Mouse (Mus musculus) lung, postnatal 0 days (tissue): ENCODE measurements at regions not wholly inside any gene's neighbourhood (a gene's known extent, or its start where the extent isn't known, plus 50 kb on each side); places are given as distances from the start of the nearest gene placed in this dataset.

Source experiments
- ATAC-seq: fragments of 200-750 bp; cut with Nextera tagmentation; 2 replicates; pipeline ENCODE4 v1.8.0; 2017; ENCODE audit warnings: moderate library complexity
- DNase-seq: peaks from one replicate; pipeline ENCODE4 v3.0.0-alpha.2; 2016; ENCODE audit warnings: low spot score
- H3K27ac ChIP-seq: fragments of 300-500 bp; sonication (generic); 2 replicates; pipeline ENCODE4 v1.5.1; 2014; ENCODE audit warnings: antibody characterized with exemption, mild to moderate bottlenecking, low read length, mixed read lengths
- H3K27me3 ChIP-seq: fragments of 300-500 bp; sonication (generic); replicated peaks from 2 replicates; pipeline ENCODE4 v1.6.1; 2014; ENCODE audit warnings: low read length, mixed read lengths; ENCODE audit not compliant: insufficient read depth
- H3K36me3 ChIP-seq: fragments of 300-500 bp; sonication (generic); 2 replicates; pipeline ENCODE4 v1.6.1; 2014; ENCODE audit warnings: low read length, mixed read lengths; ENCODE audit not compliant: insufficient read depth
- H3K4me1 ChIP-seq: fragments of 300-500 bp; sonication (generic); 2 replicates; pipeline ENCODE4 v1.6.1; 2014; ENCODE audit warnings: antibody characterized with exemption, low read depth, low read length, mixed read lengths; ENCODE audit not compliant: insufficient read depth
- H3K4me2 ChIP-seq: fragments of 300-500 bp; sonication (generic); replicated peaks from 2 replicates; pipeline ENCODE4 v1.6.1; 2014; ENCODE audit warnings: low read depth, mild to moderate bottlenecking, low read length, moderate library complexity, mixed read lengths
- H3K4me3 ChIP-seq: fragments of 300-500 bp; sonication (generic); 2 replicates; pipeline ENCODE4 v1.5.1; 2014; ENCODE audit warnings: low read depth, low read length
- H3K9ac ChIP-seq: fragments of 300-500 bp; sonication (generic); replicated peaks from 2 replicates; pipeline ENCODE4 v1.6.1; 2014; ENCODE audit warnings: low read depth, mild to moderate bottlenecking
- H3K9me3 ChIP-seq: fragments of 300-500 bp; sonication (generic); 2 replicates; pipeline ENCODE4 v1.6.1; 2016; ENCODE audit warnings: low read length, mixed read lengths
- CTCF ChIP-seq: IDR thresholded peaks from 2 replicates; pipeline ENCODE4 v1.5.1; 2016; ENCODE audit warnings: antibody characterized with exemption, mild to moderate bottlenecking
- EP300 ChIP-seq: IDR thresholded peaks from 2 replicates; pipeline ENCODE4 v1.6.1; 2016; ENCODE audit warnings: antibody characterized with exemption, mild to moderate bottlenecking, control low read depth
- WGBS: fragments of 180-500 bp; shearing (Covaris S2); extraction: QIAGEN DNeasy Blood & Tissue Kit; methylation state at CpG from one replicate; pipeline ENCODE4 v1.1.7; 2014; 5-methylcytosine and 5-hydroxymethylcytosine counted together

DNA sequence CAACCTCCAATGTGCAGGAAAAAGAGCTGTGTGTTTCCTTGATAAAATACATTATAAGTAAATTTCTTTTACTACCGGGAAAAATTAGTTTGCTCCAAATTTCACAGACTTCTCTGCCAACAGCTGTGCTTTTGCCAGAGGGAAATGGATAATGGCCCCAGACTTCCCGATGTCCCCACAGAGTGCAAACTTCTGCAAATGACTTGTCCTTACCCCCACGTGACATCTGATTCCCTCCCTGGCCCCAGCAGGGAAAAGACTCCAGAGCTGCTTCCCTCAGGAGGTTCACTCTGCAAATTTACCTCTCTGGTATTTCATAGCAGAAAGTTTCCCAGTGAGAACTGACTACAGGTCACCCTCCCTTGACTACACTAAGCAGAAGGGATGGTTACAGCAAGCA, 159.3 kb downstream of the Fndc1 start:
- H3K27me3 ChIP-seq, result no peaks in the 10 kb centered on the region
- H3K4me1 ChIP-seq, result no peaks in the 10 kb centered on the region
- no peak overlapping the region for H3K27ac ChIP-seq
- DNase-seq (no peak), ATAC-seq (no peak)
- no peak overlapping the region for H3K4me3 ChIP-seq
- no peaks in the 10 kb centered on the region for H3K36me3 ChIP-seq
- no peak for TF ChIP-seq CTCF
- no peak for TF ChIP-seq EP300
- 35% methylated on average over 3 of the region's 3 CpGs for WGBS
- no peak overlapping the region for H3K9ac ChIP-seq
- no peaks in the 10 kb centered on the region for H3K9me3 ChIP-seq
- no peak overlapping the region for H3K4me2 ChIP-seq

DNA sequence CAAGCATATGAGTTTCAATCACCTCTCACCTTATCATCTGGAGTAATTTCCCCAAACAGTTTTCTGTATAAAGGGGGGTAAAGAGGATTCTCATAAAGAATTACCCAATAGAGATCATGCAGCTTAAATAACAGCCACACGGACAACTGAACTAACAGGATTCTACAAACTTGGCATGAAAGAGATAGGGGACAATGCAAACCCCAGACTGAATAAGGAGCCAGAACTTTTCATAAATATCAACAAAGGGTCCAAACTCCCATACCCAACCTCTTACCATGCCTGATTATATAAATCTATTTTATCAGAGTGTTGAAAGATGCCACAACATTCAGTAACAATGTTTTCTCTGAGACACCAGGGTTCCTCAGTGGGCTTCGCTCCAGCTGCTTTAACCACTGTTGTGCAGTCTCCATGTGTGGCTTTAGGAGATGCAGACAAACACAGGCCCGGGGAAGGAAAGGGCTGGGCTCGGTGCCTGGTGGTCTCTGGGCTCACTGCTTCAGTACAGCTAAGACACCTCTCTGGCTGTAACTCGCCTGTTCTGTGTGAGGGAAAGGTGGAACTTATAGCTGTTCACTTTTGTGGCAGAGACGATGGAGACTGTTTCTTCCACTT, 160.2 kb downstream of the Fndc1 start:
- no peak overlapping the region for H3K9ac ChIP-seq
- no peak overlapping the region for H3K4me3 ChIP-seq
- TF ChIP-seq CTCF, result no peak
- TF ChIP-seq EP300, result no peak
- DNase-seq (no peak), ATAC-seq (no peak)
- H3K27me3 ChIP-seq, result no peaks in the 10 kb centered on the region
- no peak overlapping the region for H3K27ac ChIP-seq
- no peak overlapping the region for H3K4me2 ChIP-seq
- no peaks in the 10 kb centered on the region for H3K9me3 ChIP-seq
- no peaks in the 10 kb centered on the region for H3K36me3 ChIP-seq
- no peaks in the 10 kb centered on the region for H3K4me1 ChIP-seq
- 55% methylated on average over 6 of the region's 6 CpGs for WGBS

GRCm38 (mm10) chr17:7666207-7666606, 160.9 kb downstream of the Fndc1 start:
- TF ChIP-seq CTCF (no peak), EP300 (no peak)
- 67% methylated on average over 5 of the region's 5 CpGs for WGBS
- H3K4me3 ChIP-seq, result no peak overlapping the region

DNA sequence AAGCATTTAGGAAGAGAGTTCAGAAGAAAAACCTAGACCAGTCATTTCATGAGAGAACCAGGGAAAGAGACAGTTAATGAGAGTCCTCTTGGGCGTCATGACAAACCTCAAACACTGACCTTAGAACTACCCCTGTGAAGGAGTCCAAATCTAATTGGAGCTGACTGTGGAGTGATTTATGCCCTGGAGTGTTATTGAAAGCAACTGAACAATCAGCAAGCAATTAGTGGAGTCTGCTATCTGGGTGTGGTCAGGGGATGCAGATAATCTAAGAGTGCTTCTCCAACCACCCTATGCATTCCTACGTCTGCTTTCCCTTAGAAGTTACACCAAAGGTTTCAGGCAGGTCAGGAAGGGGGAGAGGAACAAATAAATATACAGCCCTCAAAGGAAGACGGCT, 161.4 kb downstream of the Fndc1 start:
- 48% methylated on average over 3 of the region's 3 CpGs for WGBS
- no peak for TF ChIP-seq CTCF
- no peak for TF ChIP-seq EP300
- Histone ChIP-seq H3K4me3 (no peak overlapping the region), H3K9me3 (no peaks in the 10 kb centered on the region), H3K27ac (no peak overlapping the region), H3K4me1 (no peaks in the 10 kb centered on the region), H3K36me3 (no peaks in the 10 kb centered on the region), H3K4me2 (no peak overlapping the region), H3K27me3 (no peaks in the 10 kb centered on the region), H3K9ac (no peak overlapping the region)
- ATAC-seq (no peak), DNase-seq (no peak)

More at GRCm38 (mm10) chr17:7666207-7666606, 160.9 kb downstream of the Fndc1 start:
- Histone ChIP-seq H3K27me3 (no peaks in the 10 kb centered on the region), H3K36me3 (no peaks in the 10 kb centered on the region), H3K4me1 (no peaks in the 10 kb centered on the region), H3K9ac (no peak overlapping the region), H3K4me2 (no peak overlapping the region), H3K27ac (no peak overlapping the region), H3K9me3 (no peaks in the 10 kb centered on the region)
- DNase-seq, result no peak
- ATAC-seq, result no peak

DNA sequence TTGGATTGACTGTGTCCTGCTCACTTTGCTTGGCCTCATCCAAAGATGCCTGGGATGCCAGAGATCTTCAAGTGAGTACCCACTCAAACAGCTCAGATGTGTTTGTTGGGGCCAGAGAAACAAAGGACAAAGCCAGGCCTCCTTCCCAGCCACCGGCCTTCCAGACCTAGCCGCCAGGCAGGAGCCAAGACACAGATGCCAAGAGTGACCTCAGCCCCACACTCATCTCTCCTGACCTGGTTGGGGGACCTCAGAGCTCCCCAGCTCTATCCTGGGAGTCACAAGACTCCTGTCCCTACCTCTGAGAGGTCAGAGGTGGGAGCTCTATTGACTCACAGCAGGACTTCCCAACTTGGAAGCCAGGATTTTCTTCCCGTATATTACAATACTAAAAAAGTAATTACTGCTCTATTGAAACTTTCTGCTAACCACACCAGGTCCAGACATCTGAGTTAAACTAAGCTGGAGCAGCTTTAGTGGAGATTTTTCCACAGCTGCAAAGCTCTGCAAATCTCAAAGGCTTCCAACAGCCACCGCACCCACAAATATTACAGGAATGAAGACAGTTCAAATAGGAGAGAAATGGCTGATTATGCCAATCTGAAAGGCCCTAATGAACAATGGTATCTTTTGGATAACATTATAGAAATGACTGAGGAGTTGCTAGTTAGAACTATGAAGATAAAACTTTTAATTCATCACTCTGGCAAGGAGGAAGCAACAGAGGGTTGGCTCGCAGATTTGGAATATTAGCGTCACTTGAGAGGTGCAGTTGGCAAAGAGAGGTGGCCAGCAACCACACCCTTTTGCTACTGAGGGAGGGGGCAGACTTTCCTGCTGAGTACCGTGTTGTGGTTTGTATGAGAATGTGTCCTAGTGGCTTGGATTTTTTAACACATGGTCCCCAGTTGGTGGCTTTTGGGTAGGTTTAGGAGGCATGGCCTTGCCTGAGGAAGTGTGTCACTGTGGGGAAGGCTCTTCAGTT, 162.9 kb downstream of the Fndc1 start:
- no peak for ATAC-seq
- no peaks in the 10 kb centered on the region for H3K27me3 ChIP-seq
- no peaks in the 10 kb centered on the region for H3K36me3 ChIP-seq
- no peak overlapping the region for H3K4me3 ChIP-seq
- no peak overlapping the region for H3K4me2 ChIP-seq
- H3K4me1 ChIP-seq, result no peaks in the 10 kb centered on the region
- H3K9me3 ChIP-seq, result no peaks in the 10 kb centered on the region
- WGBS, result 74% methylated on average over 7 of the region's 7 CpGs
- no peak overlapping the region for H3K27ac ChIP-seq
- no peak overlapping the region for H3K9ac ChIP-seq
- no peak for DNase-seq
- TF ChIP-seq EP300 (no peak), CTCF (no peak)

DNA sequence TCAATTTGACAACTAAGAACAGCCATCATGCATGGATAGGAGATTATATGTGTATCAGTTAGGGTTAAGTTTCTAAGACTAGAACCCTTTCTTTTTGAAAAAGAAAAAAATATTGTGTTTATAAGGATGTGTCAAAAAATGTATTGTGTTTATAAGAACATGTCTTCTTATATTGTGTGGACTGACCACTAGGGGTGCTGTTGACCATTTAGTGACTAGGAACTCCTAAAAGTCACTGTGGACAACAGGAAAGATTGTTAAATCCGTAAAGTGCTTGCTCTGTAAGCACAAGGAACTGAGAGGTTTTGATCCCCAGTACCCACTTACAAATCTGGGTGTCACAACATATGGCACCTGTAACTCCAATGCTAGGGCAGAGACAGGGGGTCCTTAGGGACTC, 170.6 kb downstream of the Fndc1 start:
- Histone ChIP-seq H3K27ac (no peak overlapping the region), H3K4me1 (no peaks in the 10 kb centered on the region), H3K9me3 (no peaks in the 10 kb centered on the region), H3K4me2 (no peak overlapping the region), H3K4me3 (no peak overlapping the region), H3K27me3 (no peaks in the 10 kb centered on the region), H3K9ac (no peak overlapping the region), H3K36me3 (no peaks in the 10 kb centered on the region)
- 57% methylated on average over 1 of the region's 1 CpGs for WGBS
- ATAC-seq (no peak), DNase-seq (peak; percentile 35)
- TF ChIP-seq CTCF (peak; percentile 59), EP300 (no peak)
